Mouse (Mus musculus): Measurements from ENCODE around the gene Rfc4. TPM values are rescaled to one million over a fixed set of nuclear protein-coding genes. Genes with fewer than 3 reads are reported as not detected.
"Not testable (repeated sequence)": the region's sequence is repeated elsewhere in the genome, so short reads cannot be mapped to it uniquely, and the experiment has no call there.

The Rfc4 gene
- polyA plus RNA-seq, 1 experiment: 1.3 TPM

DNA sequence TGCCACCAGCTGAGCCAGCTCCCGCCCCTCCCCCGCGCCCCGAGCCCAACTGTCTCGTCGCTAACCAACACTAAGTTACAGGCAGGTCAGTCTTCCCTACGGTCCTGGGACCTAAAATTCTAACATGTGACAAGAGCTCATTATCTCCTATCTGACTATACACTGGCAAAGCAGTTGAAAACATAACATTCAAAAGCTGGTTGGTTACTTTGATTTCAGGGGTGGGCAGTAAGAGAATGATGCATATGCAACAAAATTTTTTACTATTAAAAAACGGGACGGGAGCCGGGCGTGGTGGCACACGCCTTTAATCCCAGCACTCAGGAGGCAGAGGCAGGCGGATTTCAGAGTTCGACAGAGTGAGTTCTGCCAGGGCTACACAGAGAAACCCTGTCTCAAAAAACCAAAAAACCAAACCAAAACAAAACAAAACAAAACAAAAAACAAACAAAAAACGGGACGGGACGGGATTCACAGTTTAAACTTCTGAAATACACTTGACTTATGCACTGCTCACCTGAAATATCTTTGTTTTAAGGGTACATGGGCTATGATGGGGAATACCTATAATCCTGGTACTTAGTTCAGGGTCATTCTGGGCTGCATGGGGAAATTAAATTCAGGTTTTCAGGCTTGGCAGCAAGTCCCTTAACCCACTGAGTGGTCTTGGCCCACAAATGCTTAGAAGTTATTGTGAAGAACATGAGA is 24.3 kb downstream of the Rfc4 start:
- no peak for DNase-seq (ENCODE audit: low spot score)

DNA sequence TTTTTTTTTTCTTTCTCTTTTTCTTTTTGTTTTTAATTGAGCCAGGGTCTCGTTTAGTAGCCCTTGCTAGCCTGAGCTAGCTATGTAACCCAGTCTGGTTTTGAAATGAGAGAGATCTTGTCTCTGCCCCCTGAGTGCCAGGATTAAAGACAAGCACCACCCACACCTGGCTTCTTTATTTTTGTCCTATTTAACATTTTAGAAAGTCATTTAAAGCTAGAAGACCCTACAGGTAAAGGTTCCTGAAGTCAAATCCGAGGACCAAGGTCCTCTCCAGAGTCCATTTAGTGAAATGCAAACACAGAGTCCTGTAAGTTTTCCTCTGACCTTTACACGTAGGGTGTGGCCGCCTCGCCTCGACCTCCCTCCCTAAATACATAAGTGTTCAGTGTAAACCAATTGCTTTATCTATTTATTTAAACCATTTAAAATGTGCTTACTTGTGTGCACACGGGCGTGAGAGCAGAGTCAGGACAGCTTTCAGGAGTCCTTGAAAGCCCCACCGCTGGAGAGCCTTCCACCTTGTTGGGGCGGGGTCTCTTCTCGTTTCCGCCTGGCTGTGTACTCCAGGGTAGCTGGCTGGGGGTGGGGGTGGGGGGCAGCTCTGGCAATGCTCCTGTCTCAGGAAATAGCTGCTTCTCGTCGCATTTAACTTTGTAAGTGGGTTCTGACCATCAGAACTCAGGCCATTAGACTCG is 25.0 kb downstream of the Rfc4 start:
- no peak for DNase-seq (ENCODE audit: low spot score)

DNA sequence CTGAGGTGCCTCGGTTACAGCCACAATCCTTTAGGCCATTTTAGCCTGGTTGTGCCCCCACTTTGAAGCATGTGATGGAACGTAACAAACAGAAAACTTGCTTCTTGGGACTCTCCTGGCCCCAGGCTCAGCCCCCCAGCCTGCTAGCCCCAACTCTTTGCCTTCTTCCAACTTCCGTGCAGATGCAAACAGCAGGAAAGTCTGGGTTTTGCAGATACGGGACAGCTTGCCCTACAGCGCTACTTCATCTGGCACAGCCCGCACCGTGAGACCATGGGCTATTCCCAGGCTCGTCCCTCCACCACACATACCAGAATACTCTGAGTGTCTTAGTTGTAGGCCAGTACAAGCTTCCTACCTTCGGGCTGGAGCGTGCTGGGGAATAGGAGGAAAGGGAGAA is 26.9 kb downstream of the Rfc4 start:
- DNase-seq (ENCODE audit: low spot score): no peak

- DNase-seq (ENCODE audit: low spot score): no peak
Measured at GRCm38 (mm10) chr16:23100099-23100575, 27.4 kb downstream of the Rfc4 start.

DNA sequence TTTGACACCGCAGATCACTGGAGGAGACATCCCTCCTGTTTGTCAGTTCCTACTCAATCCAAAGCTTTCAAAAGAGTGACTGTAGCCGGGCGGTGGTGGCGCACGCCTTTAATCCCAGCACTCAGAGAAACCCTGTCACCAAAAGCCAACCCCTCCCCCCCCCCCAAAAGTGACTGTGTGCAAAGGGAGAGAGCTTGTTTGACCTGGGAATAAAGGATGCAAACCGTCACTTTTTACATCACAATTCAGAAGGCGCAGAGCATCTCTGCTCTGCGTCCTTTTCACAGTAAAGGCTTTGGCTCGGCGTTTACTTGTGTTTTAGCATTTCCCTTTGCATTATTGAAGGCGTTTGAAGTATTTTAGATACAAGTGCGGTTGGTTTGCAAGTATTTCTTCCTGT is 27.9 kb downstream of the Rfc4 start:
- no peak for DNase-seq (ENCODE audit: low spot score)

DNA sequence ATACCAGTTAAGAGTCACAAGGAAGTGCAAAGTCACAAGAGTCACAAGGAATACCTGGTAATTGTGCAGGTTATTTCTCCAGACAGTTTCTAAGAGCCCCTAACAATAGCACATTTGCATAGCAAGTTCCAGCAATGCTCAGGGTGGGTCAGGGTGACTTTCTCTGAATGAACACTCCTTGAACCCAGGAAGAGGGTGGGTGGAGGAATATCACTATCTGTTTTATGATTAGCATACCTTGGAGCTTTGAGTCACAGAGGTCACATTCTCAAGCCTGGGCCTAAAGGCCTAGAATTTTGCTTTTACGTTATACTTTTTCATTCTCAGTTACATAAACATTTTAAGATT is 29.5 kb downstream of the Rfc4 start:
- not testable (repeated sequence) for DNase-seq (ENCODE audit: low spot score)

DNA sequence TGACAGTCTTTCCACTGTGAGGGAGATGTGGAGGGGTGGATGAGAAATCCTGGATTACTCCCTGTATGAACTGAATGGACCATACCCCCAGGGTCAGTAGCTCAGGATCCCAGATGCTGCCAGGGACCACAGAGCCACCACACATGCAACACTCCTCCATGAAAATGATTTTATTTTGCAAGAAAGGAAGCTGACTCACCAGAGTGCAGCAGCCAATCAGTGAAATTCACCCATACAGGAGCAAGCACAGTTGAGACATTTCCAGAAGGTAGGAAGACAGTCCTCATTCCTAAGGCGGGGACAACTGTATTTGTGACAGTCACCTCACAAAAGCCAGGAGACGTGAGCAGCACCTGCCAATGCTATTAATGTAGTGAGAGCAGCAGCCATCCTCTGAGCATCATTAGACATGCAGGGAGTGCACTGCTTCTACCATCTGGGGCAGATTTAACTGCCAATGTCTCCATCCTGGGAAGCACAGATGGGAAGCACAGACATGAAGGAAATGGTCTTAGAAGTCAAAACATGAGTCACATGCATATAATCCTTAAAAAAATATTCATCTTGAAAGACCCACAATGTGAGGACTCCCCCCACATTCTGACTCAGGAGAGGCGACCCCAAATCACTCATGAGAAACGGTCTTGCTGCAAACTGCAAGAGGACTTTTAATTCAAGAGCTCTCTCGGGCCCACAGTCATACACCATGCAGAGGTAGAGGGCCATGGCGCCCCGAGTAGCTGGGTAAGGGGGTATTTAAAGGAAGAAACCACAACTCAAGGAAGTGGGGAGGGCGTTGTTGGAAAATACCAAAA is 30.0 kb downstream of the Rfc4 start:
- DNase-seq (ENCODE audit: low spot score): not testable (repeated sequence)

GRCm38 (mm10) chr16:23096886-23097285 is 30.7 kb downstream of the Rfc4 start:
- not testable (repeated sequence) for DNase-seq (ENCODE audit: low spot score)

DNA sequence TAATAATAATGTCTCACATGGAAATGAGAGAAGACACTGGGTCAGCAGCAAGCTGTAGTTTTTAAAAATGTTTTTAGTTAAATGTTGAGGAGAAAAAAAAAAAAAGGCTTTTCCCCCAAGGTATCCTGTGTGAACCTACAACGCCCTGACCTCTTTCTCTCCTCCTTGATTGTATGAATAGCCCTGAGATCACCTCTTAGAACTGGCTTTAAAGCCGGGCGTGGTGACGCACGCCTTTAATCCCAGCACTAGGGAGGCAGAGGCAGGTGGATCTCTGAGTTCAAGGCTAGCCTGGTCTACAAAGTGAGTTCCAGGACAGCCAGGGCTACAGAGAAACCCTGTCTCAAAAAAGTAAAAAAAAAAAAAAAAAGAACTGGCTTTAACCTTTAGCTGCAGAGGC is 32.0 kb downstream of the Rfc4 start:
- DNase-seq (ENCODE audit: low spot score): not testable (repeated sequence)

DNA sequence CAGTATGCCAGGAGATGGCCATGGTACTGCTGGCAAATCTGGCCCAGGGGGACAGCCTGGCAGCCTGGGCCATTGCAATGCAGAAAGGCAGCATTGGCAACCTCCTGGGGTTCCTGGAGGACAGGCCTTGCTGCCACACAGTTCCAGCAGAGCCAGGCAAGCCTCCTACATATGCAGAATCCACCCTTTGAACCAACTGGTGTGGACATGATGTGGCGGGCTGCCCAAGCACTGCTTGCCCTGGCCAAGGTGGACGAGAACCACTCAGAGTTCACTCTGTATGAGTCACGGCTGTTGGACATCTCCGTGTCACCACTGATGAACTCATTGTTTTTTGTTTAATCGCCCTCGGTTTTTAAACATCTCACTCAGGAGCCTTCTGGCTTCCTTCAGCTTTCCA is 33.4 kb downstream of the Rfc4 start:
- DNase-seq (ENCODE audit: low spot score): no peak

GRCm38 (mm10) chr16:23093321-23093953 is 34.1 kb downstream of the Rfc4 start:
- DNase-seq (ENCODE audit: low spot score): no peak

- DNase-seq (ENCODE audit: low spot score): not testable (repeated sequence)
Measured at GRCm38 (mm10) chr16:23091345-23091744, 36.2 kb downstream of the Rfc4 start.

GRCm38 (mm10) chr16:23088491-23088890 is 39.0 kb downstream of the Rfc4 start:
- not testable (repeated sequence) for DNase-seq (ENCODE audit: low spot score)

DNA sequence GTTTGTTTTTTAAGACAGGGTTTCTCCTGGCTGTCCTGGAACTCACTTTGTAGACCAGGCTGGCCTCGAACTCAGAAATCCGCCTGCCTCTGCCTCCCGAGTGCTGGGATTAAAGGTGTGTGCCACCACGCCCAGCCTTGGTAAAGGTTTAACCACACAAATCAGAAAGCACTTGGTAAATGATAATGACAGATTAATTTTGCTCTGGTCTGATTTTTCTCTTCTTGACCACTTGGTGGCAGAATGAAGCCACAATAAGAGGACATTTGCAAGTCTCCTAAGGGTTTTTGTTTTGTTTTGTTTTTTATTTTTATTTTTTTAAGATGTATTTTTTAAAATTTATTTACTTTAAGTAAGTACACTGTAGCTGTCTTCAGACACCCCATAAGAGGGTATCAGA is 39.8 kb downstream of the Rfc4 start:
- DNase-seq (ENCODE audit: low spot score): not testable (repeated sequence)

GRCm38 (mm10) chr16:23087159-23087558 is 40.4 kb downstream of the Rfc4 start:
- DNase-seq (ENCODE audit: low spot score): not testable (repeated sequence)

GRCm38 (mm10) chr16:23077516-23077915 is 50.0 kb downstream of the Rfc4 start:
- not testable (repeated sequence) for DNase-seq (ENCODE audit: low spot score)

Other genes with a start within 250 kb of the Rfc4 start
- 0.21 and 1.8 TPM in 2 replicates for gene Ahsg, start 236.5 kb downstream of the Rfc4 start, polyA plus RNA-seq (2012; rRNA removed)
- 1.8 and 2.3 TPM in 2 replicates for gene Fetub, start 209.4 kb downstream of the Rfc4 start, polyA plus RNA-seq (2012; rRNA removed)
- not detected in 2 replicates for gene Hrg, start 176.7 kb downstream of the Rfc4 start, polyA plus RNA-seq (2012; rRNA removed)
- 0.07 and 0.21 TPM in 2 replicates for gene Kng2, start 98.3 kb downstream of the Rfc4 start, polyA plus RNA-seq (2012; rRNA removed)
- 0.08 and 0.10 TPM in 2 replicates for gene Kng1, start 69.9 kb downstream of the Rfc4 start, polyA plus RNA-seq (2012; rRNA removed)
- 624 and 781 TPM in 2 replicates for gene Eif4a2, start 20.3 kb downstream of the Rfc4 start, polyA plus RNA-seq (2012; rRNA removed)
- 33.4 and 78.4 TPM in 2 replicates for gene Adipoq, start 18.8 kb upstream of the Rfc4 start, polyA plus RNA-seq (2012; rRNA removed)
- 8.1 and 8.8 TPM in 2 replicates for gene St6gal1, start 97.0 kb upstream of the Rfc4 start, polyA plus RNA-seq (2012; rRNA removed)